Mouse (Mus musculus) testis, adult 2 months (tissue): ENCODE measurements around the gene Phox2b.

Experiments
- CTCF ChIP-seq: fragments of 200-500 bp; IDR thresholded peaks from 2 replicates; pipeline ENCODE4 v1.5.1; 2012; ENCODE audit warnings: low read depth, mild to moderate bottlenecking, inconsistent platforms, low read length, moderate library complexity; ENCODE audit not compliant: control insufficient read depth, insufficient read depth, insufficient replicate concordance
- POLR2A ChIP-seq: fragments of 200-500 bp; IDR thresholded peaks from 2 replicates; pipeline ENCODE4 v1.6.1; 2012; ENCODE audit warnings: low read depth, mild to moderate bottlenecking, inconsistent platforms, low read length, moderate library complexity; ENCODE audit not compliant: control insufficient read depth

DNA sequence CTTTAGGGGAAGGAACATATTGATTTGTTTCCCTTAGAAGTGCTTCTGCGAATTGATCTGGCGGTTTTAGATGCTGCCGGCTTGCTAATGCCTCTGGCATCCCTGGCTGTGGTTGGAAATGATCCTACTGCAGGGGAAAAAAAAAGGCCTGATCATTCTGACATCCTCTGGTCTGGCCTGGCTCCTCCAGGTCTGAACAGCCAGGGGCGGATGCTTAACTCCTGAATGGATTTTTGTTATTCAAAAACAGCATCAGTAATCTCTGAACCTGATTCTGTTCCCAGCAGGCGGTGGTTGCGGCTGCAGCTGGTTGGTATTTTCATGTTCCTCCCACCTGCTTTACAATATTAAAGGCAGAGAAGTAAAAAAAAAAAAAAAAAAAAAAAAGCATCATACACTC is 16.0 kb downstream of the Phox2b start:
- TF ChIP-seq CTCF, result no peak
- no peak for TF ChIP-seq POLR2A
